8 mouse cellular contexts compared by ENCODE assay signal in genomic region chr10:121334576-121334975, GRCm38 (mm10). TPM values are rescaled to one million over a fixed set of nuclear protein-coding genes. Genes with fewer than 3 reads are reported as not detected.
A peak's percentile ranks its signal among the peaks of the same experiment; 100 is the strongest.
DNase-seq lines count a peak whose midpoint lies in the region; ATAC-seq lines count a peak whose summit lies in the region.

No protein-coding gene starts in this region.

- peak; percentile 89 for DNase-seq in heart, adult 11 months
- no peak for DNase-seq in heart, postnatal 25 days (ENCODE audit: low spot score)
- DNase-seq in CD4-positive helper T cell, adult 2 months (ENCODE audit: low read depth, low spot score), result peak; percentile 67
- DNase-seq in brain, adult 2 months (ENCODE audit: low read depth, low spot score), result peak; percentile 83
- DNase-seq in forelimb bud, embryonic 11.5 days (ENCODE audit: low read depth, low spot score), result peak; percentile 49
- peak; percentile 46 for DNase-seq in layer of hippocampus, adult 9-10 months (ENCODE audit: low spot score)
- peak; percentile 84 for DNase-seq in splenic B cell, adult 2 months (ENCODE audit: low read depth, low spot score)

- H3K27me3 ChIP-seq in splenic B cell, adult 2 months (ENCODE audit: control insufficient read depth, insufficient read depth, low read length, poor library complexity, severe bottlenecking), result no peaks in the 10 kb centered on the region

- intact Hi-C loops in heart, postnatal 25 days (cut with DNase I), result no loop called here

- peak; percentile 97 for ATAC-seq in megakaryocyte progenitor cell, adult 5-6 weeks (replicated peaks; ENCODE audit: poor library complexity)

- H3K36me3 ChIP-seq in splenic B cell, adult 2 months (ENCODE audit: control insufficient read depth, insufficient read depth, low read length, poor library complexity, severe bottlenecking), result no peaks in the 10 kb centered on the region

RNA-seq across cellular contexts. Expression of gene Tbc1d30, which starts 16.5 kb away (rescaled TPM):
- total RNA-seq in heart, postnatal 25 days (2021), result 1 to 10 TPM; 2.0 to 3.0 TPM
- 0.51 and 0.59 TPM in 2 replicates for total RNA-seq in megakaryocyte progenitor cell, adult 5-6 weeks (2015)
- total RNA-seq in megakaryocyte progenitor cell, adult 5-6 weeks (2017), result 1.3 TPM in 1 of 2 replicates, not detected in the other

RNA-seq across cellular contexts. Expression of gene Gns, which starts 30.3 kb away (rescaled TPM):
- total RNA-seq in heart, postnatal 25 days (2021), result 10 to 100 TPM; 67.8 to 72.4 TPM
- total RNA-seq in megakaryocyte progenitor cell, adult 5-6 weeks (2015), result 12.1 and 12.6 TPM in 2 replicates
- 10.6 and 12.0 TPM in 2 replicates for total RNA-seq in megakaryocyte progenitor cell, adult 5-6 weeks (2017)

Comparison
In these comparisons a context has a peak if more than half of its experiments do, and no peak if none do; other contexts are left out.
1. RNA of gene Gns, which starts 30.3 kb away (total RNA-seq): 67.8 to 72.4 TPM in heart, postnatal 25 days; 10.6 to 12.6 TPM in megakaryocyte progenitor cell, adult 5-6 weeks; every median in the first group is over 4 times any median in the second.